Mouse (Mus musculus): ENCODE data around the gene Sema4b. TPM values are rescaled to one million over a fixed set of nuclear protein-coding genes. Genes with fewer than 3 reads are reported as not detected.

Gene Sema4b
- total and polyA plus RNA-seq, 3 experiments = 1.5 to 9.4 (median 6.7) TPM

- TF ChIP-seq CHD1 (IDR thresholded peaks at IDR 0.05; ENCODE audit: low read depth, low read length) (no peak; the same call in 1 of the 2 replicates), POLR2AphosphoS2 (IDR thresholded peaks at IDR 0.05; ENCODE audit: low read depth, low read length) (no peak), BHLHE40 (IDR thresholded peaks at IDR 0.05; ENCODE audit: low read depth, low read length) (peak; percentile 83), ETS1 (conservative IDR thresholded peaks at IDR 0.05; ENCODE audit: low read depth, low read length) (peak; percentile 84), RCOR1 (conservative IDR thresholded peaks at IDR 0.05; ENCODE audit: low read depth, low read length) (no peak), ZC3H11A (IDR thresholded peaks at IDR 0.05; ENCODE audit: low read depth, low read length) (no peak), HCFC1 (IDR thresholded peaks at IDR 0.05; ENCODE audit: low read depth, low read length) (no peak), MXI1 (IDR thresholded peaks at IDR 0.05; ENCODE audit: low read depth, low read length) (no peak), CHD2 (IDR thresholded peaks at IDR 0.05; ENCODE audit: low read length) (peak; percentile 24; the same call in 1 of the 2 replicates), E2F4 (IDR thresholded peaks at IDR 0.05; ENCODE audit: insufficient replicate concordance, low read depth, low read length) (no peak), MAX (IDR thresholded peaks at IDR 0.05; ENCODE audit: low read length) (no peak), USF1 (IDR thresholded peaks at IDR 0.05; ENCODE audit: low read depth, low read length) (no peak), SMC3 (IDR thresholded peaks at IDR 0.05; ENCODE audit: low read depth, low read length) (peak; percentile 18), MAFK (IDR thresholded peaks at IDR 0.05; ENCODE audit: insufficient replicate concordance, low read length) (no peak), IRF4 (IDR thresholded peaks at IDR 0.05; ENCODE audit: low read depth, low read length) (peak; percentile 96), CTCF (conservative IDR thresholded peaks at IDR 0.05 in 1 of 2, IDR thresholded peaks at IDR 0.05 in 1 of 2; ENCODE audit: low read depth in 2 of 2, low read length in 2 of 2) (no peak), TCF12 (IDR thresholded peaks at IDR 0.05; ENCODE audit: low read depth, low read length) (peak; percentile 75), JUN (IDR thresholded peaks at IDR 0.05; ENCODE audit: insufficient read depth, low read depth, low read length) (no peak), UBTF (IDR thresholded peaks at IDR 0.05; ENCODE audit: low read depth, low read length) (peak; percentile 86), NRF1 (IDR thresholded peaks at IDR 0.05; ENCODE audit: low read depth, low read length) (no peak), EP300 (IDR thresholded peaks at IDR 0.05; ENCODE audit: low read length) (peak; percentile 91), ZNF384 (IDR thresholded peaks at IDR 0.05; ENCODE audit: low read depth, low read length) (no peak), KAT2A (IDR thresholded peaks at IDR 0.05; ENCODE audit: insufficient replicate concordance, low read length) (no peak), TBP (conservative IDR thresholded peaks at IDR 0.05; ENCODE audit: low read depth, low read length) (peak; percentile 46; the same call in 1 of the 2 replicates), MYC (IDR thresholded peaks at IDR 0.05; ENCODE audit: low read depth, low read length) (peak; percentile 62; the same call in 1 of the 2 replicates), MEF2A (IDR thresholded peaks at IDR 0.05; ENCODE audit: borderline replicate concordance, low read depth, low read length) (0 out of 2 replicates have a peak, but pooled peaks have one; percentile 59)
- peaks cover 72% of the 10 kb centered on the region for H3K79me2 ChIP-seq (replicated peaks; ENCODE audit: control insufficient read depth, extremely low read depth, insufficient read depth, poor library complexity, severe bottlenecking)
- no peaks in the 10 kb centered on the region for H3K9me3 ChIP-seq (replicated peaks; ENCODE audit: low read length)
- peak overlapping the region; percentile 90 for H3K27ac ChIP-seq (ENCODE audit: insufficient read depth, low read depth)
- H3K27me3 ChIP-seq (replicated peaks) = no peaks in the 10 kb centered on the region
- in situ Hi-C loops (cut with MboI; ENCODE audit: low pct_ligation_motif_present, low pct_unique_long_range_greater_than_20kb, low sequenced_read_pairs) = no loop called here
- peak; percentile 81 for DNase-seq (ENCODE audit: extremely low read depth)
- H3K36me3 ChIP-seq (replicated peaks in 1 of 2; ENCODE audit: control insufficient read depth in 1 of 2, insufficient read depth in 1 of 2, low read length in 1 of 2) = peaks cover 4 to 7% of the 10 kb centered on the region in 2 experiments
- peak overlapping the region; percentile 2; the same call in 1 of the 2 replicates for H3K9ac ChIP-seq (ENCODE audit: insufficient read depth, low read depth)
- dilution Hi-C loops (cut with MboI; ENCODE audit: extremely low pct_ligation_motif_present, extremely low pct_unique_long_range_greater_than_20kb, low sequenced_read_pairs) = no loop called here
- H3K4me3 ChIP-seq (replicated peaks in 1 of 3; ENCODE audit: low read depth in 2 of 3, low read length in 2 of 3, poor library complexity in 1 of 3) = no peak overlapping the region
- peaks cover 65 to 97% of the 10 kb centered on the region in 2 experiments for H3K4me1 ChIP-seq (ENCODE audit: control insufficient read depth in 1 of 2, insufficient read depth in 2 of 2)
- peak overlapping the region; percentile 68 for H3K4me2 ChIP-seq (ENCODE audit: insufficient read depth, low read depth, poor library complexity, severe bottlenecking)
Measured at GRCm38 (mm10) chr7:80203638-80204096, 17.0 kb downstream of the Sema4b start.
